Mouse (Mus musculus) liver (tissue): ENCODE data around the gene Bbip1.

Experiments
- DNase-seq: peaks from one replicate; pipeline ENCODE4 v3.0.0-alpha.2; 2020; ENCODE audit warnings: mixed read lengths

The Bbip1 gene

GRCm38 (mm10) chr19:53889555-53889954, 54.9 kb downstream of the Bbip1 start:
- DNase-seq = no peak

- DNase-seq = no peak
Measured at GRCm38 (mm10) chr19:53888331-53888730, 56.1 kb downstream of the Bbip1 start.

- peak; percentile 64 for DNase-seq
Measured at GRCm38 (mm10) chr19:53887822-53888221, 56.6 kb downstream of the Bbip1 start.

GRCm38 (mm10) chr19:53886576-53887370, 57.7 kb downstream of the Bbip1 start:
- DNase-seq = peak; percentile 43

- no peak for DNase-seq
Measured at GRCm38 (mm10) chr19:53885450-53885849, 59.0 kb downstream of the Bbip1 start.

GRCm38 (mm10) chr19:53881786-53882185, 62.6 kb downstream of the Bbip1 start:
- no peak for DNase-seq

GRCm38 (mm10) chr19:53880460-53880859, 64.0 kb downstream of the Bbip1 start:
- no peak for DNase-seq
